Mouse (Mus musculus) olfactory bulb, adult 2 months (tissue): ENCODE measurements around the gene Tmem189. TPM values are rescaled to one million over a fixed set of nuclear protein-coding genes. Genes with fewer than 3 reads are reported as not detected.

Experiments used
- H3K27ac ChIP-seq: fragments of 200-500 bp; 2 replicates; pipeline ENCODE4 v1.5.1; 2012; ENCODE audit warnings: low read depth, low read length; ENCODE audit not compliant: insufficient read depth
- H3K4me1 ChIP-seq: fragments of 200-500 bp; 2 replicates; pipeline ENCODE4 v1.6.1; 2012; ENCODE audit warnings: low read length; ENCODE audit not compliant: control insufficient read depth, insufficient read depth
- H3K4me3 ChIP-seq: fragments of 200-500 bp; 2 replicates; pipeline ENCODE4 v1.5.1; 2012; ENCODE audit warnings: mild to moderate bottlenecking, low read depth, low read length, moderate library complexity; ENCODE audit not compliant: insufficient read depth
- CTCF ChIP-seq: fragments of 200-500 bp; IDR thresholded peaks from 2 replicates; pipeline ENCODE4 v1.5.1; 2012; ENCODE audit warnings: low read depth, mild to moderate bottlenecking, low read length, moderate library complexity; ENCODE audit not compliant: insufficient read depth
- POLR2A ChIP-seq: fragments of 200-500 bp; IDR thresholded peaks from 2 replicates; pipeline ENCODE4 v1.6.1; 2012; ENCODE audit warnings: mild to moderate bottlenecking, low read depth, low read length, moderate library complexity; ENCODE audit not compliant: insufficient read depth
- WGBS: fragments of 180-500 bp; shearing (Covaris S2); methylation state at CpG from one replicate; pipeline ENCODE4 v1.1.7; 2018; 5-methylcytosine and 5-hydroxymethylcytosine counted together
- polyA plus RNA-seq: library from polyadenylated mRNA; stranded (reverse); fragments of >200 nt; gene quantifications from 2 replicates; pipeline ENCODE4 v1.2.4, GENCODE M21; 2012; ENCODE audit warnings: low replicate concordance; ENCODE audit not compliant: missing spikeins, insufficient read depth, insufficient read length

Tmem189 gene
- polyA plus RNA-seq, 1 experiment: 167 TPM

GRCm38 (mm10) chr2:167721159-167721882, 31.7 kb upstream of the Tmem189 start:
- WGBS: 88% methylated on average over 11 of the region's 11 CpGs
- Histone ChIP-seq H3K4me1 (no peaks in the 10 kb centered on the region), H3K27ac (no peak overlapping the region), H3K4me3 (no peak overlapping the region)
- no peak for TF ChIP-seq POLR2A
- TF ChIP-seq CTCF: no peak

DNA sequence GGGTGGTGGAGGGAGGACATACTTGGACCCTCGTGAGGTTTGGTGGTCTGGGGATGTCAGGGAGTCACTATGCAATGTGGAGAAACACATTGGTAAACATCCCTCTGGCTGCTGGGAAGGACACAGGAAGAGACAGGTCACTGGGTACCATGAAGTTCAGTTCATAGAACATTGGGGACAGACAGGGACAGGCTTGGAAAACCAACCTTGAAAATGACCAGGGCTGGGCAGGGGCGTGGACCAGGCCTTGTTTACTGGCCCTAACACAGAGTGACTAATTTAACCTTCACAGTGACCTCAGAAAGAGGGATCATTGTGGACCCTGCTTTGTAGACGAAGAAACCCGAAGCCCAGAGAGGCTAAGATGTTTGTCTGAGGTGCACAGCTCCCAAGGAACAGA, 29.9 kb upstream of the Tmem189 start:
- H3K4me1 ChIP-seq: peaks cover 9% of the 10 kb centered on the region
- TF ChIP-seq CTCF (no peak), POLR2A (no peak)
- no peak overlapping the region for H3K27ac ChIP-seq
- no peak overlapping the region for H3K4me3 ChIP-seq
- WGBS: 95% methylated on average over 4 of the region's 4 CpGs

DNA sequence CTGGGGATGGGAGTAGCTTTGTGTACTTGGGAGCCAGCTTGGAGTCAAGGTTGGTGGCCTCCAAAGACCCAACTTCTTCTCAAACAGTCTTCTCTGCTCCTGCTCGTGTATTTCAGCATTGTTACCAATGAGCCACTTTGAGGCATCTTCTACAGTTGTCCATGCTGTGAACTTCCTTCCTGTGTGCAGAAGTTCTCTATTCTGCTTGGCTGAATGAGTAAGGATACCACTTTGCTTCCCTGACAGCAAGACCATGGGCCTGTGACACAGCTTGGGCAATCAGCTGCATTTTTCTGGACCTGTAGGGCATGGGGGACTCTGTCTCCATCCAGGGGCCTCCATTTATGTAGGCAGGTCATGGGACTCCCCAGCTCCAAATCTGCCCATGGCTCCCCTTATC, 27.6 kb upstream of the Tmem189 start:
- Histone ChIP-seq H3K4me3 (no peak overlapping the region), H3K4me1 (peaks cover 18% of the 10 kb centered on the region), H3K27ac (no peak overlapping the region)
- WGBS: 93% methylated on average over 1 of the region's 1 CpGs
- no peak for TF ChIP-seq CTCF
- TF ChIP-seq POLR2A: no peak

GRCm38 (mm10) chr2:167715008-167715407, 25.4 kb upstream of the Tmem189 start:
- WGBS: 48% methylated on average over 6 of the region's 6 CpGs
- peaks cover 18% of the 10 kb centered on the region for H3K4me1 ChIP-seq
- TF ChIP-seq CTCF: no peak
- no peak for TF ChIP-seq POLR2A
- no peak overlapping the region for H3K4me3 ChIP-seq
- H3K27ac ChIP-seq: no peak overlapping the region

DNA sequence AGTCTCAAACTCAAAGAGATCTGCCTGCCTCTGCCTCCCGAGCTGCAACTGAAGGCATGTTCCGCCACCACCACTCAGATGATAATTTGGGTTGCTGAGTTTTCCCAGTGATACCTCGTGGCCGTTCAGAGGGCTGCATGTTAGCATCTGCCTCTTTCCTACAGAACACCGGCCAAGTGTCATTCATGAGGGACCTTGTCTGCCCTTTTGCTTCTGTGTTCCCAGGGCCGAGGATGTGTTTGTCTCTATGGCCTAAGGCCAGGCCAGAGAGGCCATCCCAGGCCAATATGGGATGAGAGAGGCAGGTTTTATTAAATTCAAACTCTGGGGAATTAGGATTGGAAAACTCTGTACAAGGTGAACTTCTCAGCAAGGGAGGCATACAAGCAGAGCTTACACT, 24.7 kb upstream of the Tmem189 start:
- no peak overlapping the region for H3K27ac ChIP-seq
- TF ChIP-seq POLR2A (no peak), CTCF (no peak)
- no peak overlapping the region for H3K4me3 ChIP-seq
- 90% methylated on average over 6 of the region's 6 CpGs for WGBS
- peaks cover 18% of the 10 kb centered on the region for H3K4me1 ChIP-seq

GRCm38 (mm10) chr2:167712872-167713821, 23.5 kb upstream of the Tmem189 start:
- 61% methylated on average over 22 of the region's 23 CpGs for WGBS
- peak; percentile 33; the same call in 1 of the 2 replicates for TF ChIP-seq CTCF
- no peak for TF ChIP-seq POLR2A
- peaks cover 24% of the 10 kb centered on the region for H3K4me1 ChIP-seq
- no peak overlapping the region; the same call in 1 of the 2 replicates for H3K27ac ChIP-seq
- H3K4me3 ChIP-seq: no peak overlapping the region

DNA sequence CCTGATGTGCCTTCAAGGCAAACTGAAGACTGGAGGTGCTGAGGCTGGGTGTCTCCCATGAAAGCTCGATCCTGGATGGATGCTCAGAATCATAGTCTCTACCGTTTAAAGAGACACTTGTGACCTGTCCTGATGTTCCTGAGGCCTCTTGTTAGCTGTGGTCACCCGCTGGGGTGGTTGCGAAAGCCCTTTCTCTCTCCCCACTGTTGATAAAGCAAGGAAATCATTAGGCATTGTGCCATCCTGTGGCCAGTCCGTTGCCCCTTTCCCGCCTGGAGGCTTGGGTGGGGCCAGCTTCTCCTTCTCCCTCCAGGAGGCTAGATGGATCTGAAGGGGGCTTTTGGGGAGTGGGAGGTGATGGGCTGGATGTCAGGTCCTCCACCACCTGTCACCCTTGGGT, 21.0 kb upstream of the Tmem189 start:
- H3K4me3 ChIP-seq: no peak overlapping the region
- 68% methylated on average over 6 of the region's 6 CpGs for WGBS
- TF ChIP-seq POLR2A (no peak), CTCF (no peak)

DNA sequence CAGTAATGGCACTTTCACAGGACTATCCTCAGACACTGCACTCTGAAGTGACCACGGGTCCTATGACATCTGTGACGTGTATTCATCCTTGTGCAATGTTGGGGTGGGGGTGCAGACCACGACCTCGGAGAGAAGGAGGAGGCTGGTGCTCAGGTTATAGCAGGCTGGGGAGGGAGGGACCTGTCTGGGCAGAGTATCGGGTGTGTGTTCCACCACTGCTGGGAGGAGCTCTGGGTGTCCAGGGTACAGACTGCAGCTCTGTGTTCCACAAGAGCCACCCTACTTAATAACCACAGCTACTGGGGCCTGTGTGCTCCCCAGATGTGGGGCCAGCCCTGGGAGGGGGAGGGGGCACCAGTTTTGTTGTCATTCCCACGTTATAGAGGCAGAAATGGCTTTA, 20.3 kb upstream of the Tmem189 start:
- H3K4me1 ChIP-seq: peaks cover 19% of the 10 kb centered on the region
- H3K4me3 ChIP-seq: no peak overlapping the region
- no peak for TF ChIP-seq POLR2A
- TF ChIP-seq CTCF: no peak
- no peak overlapping the region for H3K27ac ChIP-seq
- 81% methylated on average over 6 of the region's 6 CpGs for WGBS

More for the DNA sequence above, 21.0 kb upstream of the Tmem189 start:
- Histone ChIP-seq H3K27ac (no peak overlapping the region), H3K4me1 (peaks cover 24% of the 10 kb centered on the region)

DNA sequence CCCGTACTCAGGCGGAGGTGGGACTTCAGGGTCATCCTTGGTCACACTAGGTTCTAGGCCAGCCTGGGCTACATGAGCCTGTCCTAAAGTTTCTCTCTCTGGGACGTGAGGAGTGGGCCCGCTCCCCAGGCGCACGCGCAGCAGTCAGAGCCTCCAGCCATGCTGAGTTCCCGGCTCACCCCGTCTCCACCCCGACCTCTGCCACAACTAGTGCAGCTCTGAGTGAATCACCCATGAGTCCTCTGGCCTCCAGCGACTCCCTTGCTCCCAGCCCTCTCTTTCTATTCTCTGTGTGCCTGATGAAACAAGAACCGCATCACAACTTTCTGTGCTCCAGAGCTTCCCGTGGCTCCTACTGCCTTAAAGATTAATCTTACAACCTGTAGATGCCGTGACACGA, 18.8 kb upstream of the Tmem189 start:
- TF ChIP-seq POLR2A (no peak), CTCF (no peak)
- Histone ChIP-seq H3K4me3 (no peak overlapping the region), H3K4me1 (peaks cover 8% of the 10 kb centered on the region), H3K27ac (no peak overlapping the region)
- WGBS: 68% methylated on average over 15 of the region's 15 CpGs
